Mouse (Mus musculus) cerebellum, adult 2 months (tissue): ENCODE results near the gene Atp8b4.

Experiments used
- CTCF ChIP-seq: fragments of 200-500 bp; IDR thresholded peaks from 2 replicates; pipeline ENCODE4 v1.5.1; 2011; ENCODE audit warnings: low read depth, mild to moderate bottlenecking, control low read depth, low read length, moderate library complexity, borderline replicate concordance; ENCODE audit not compliant: insufficient read depth
- POLR2A ChIP-seq: fragments of 200-500 bp; IDR thresholded peaks from 2 replicates; pipeline ENCODE4 v1.6.1; 2011; ENCODE audit warnings: low read length, control low read depth, borderline replicate concordance; ENCODE audit not compliant: insufficient read depth

DNA sequence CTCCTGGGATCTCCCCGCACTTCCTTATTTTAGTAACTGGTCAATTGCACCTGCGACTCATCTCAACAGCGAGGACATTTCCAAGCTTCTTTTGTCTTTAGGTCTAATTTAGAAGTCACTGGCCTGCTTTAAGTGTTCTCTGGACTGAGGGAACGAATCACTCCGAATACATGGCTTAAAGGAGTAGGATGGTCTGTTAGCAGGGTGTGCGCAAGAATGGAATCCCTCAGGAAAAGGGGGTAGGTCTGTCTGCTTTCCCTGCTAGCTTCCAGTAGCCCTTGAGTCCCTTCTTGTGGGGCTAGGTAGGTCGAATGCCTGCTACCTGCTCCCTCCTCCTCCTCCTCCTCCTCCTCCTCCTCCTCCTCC is 49.6 kb downstream of the Atp8b4 start:
- no peak for TF ChIP-seq POLR2A
- TF ChIP-seq CTCF, result no peak
